Mouse (Mus musculus): Measurements from ENCODE around the gene Fam78b. TPM values are rescaled to one million over a fixed set of nuclear protein-coding genes. Genes with fewer than 3 reads are reported as not detected.

The Fam78b gene
- total RNA-seq (2022), result 10 to 100 TPM; 23.7 to 31.1 (median 27.9) TPM

DNA sequence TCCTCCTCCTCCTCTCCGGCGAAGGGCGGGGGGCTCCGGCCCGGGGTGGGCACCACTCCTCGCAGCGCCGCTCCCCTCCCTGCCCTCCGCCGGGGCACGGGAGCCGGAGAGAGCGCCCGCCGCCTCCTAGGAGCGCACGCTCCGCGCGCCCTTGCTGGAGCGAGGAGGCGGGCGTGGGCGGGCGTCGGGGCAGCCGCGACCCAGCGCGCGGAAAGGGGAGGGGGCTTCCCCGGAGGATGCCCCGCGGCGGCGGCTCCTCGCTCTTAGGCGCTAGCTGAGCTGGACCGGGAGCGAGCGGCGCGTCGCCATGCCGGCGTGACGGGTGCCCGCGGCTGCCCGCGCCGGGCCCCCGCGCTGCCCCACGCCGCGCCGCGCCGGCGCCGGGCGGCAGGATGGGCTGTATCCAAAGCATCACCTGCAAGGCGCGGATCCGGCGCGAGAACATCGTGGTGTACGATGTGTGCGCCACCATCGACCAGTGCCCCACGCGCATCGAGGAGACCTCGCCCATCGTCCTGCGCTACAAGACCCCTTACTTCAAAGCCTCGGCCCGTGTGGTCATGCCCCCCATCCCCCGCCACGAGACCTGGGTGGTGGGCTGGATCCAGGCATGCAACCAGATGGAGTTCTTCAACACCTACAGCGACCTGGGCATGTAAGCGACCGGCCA, at the start of gene Fam78b:
TSS of gene Fam78b (plus strand) at position 244 of the 670 bp plus-strand sequence.
- DNase-seq (ENCODE audit: low spot score in 2 of 2), result peak; percentile 35 to 36

DNA sequence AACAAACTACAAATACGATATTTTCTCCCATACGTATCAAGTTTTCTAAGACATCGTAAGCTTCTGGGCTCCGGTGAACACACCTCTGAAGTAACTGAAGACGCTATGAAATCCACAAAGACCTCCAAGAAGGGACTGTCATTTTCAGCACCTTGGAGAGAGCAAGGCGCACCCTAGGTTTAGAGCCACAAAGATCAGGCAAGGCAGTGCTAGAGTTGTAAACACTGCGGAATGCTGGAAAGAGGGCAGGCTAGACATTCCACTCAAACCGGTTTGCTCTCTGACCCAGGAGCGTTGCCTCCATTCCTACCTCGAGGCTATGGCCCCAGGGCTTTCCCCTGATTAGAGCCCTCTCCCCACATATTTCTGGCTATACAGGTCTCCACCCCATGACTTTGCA, 36.7 kb upstream of the Fam78b start:
- no peak for DNase-seq (ENCODE audit: low spot score in 2 of 2)

DNA sequence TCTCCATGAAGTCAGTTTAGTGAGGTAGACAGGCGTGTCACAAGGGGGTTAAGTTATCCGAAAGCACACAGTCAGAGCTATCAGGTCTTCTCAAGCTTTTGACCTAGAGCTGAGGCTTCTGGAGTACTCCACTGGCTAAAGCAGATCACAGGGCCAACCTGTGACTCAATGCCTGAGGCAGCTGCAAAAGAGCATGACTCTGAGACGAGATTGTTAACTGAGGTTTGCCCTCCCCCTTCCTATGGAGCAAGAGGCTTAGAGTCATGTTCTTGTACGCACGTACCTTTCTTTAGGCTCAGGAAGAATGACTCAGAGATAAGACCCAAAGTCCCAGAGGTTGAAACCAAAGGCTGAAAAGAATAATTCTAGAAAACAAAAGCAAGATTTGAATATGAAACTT, 32.9 kb upstream of the Fam78b start:
- DNase-seq (ENCODE audit: low spot score in 2 of 2), result no peak

DNA sequence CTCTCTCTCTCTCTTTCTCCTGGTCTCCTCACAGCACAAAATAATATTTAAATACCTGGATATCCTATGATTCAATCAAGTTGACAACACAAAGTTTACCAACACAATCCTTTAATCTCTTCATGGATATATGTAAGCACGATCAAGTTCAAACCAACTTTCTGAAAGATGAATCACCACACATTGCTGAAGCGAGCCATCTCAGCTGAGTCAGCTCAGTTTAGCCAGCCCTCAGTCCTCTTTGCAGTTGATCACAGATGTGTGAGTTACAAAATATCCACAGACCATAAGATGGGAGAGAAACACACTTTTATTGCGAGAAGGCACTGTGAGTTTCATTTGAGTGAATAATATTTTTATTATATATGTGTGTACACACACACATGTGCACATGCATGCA, 27.5 kb upstream of the Fam78b start:
- DNase-seq (ENCODE audit: low spot score in 2 of 2), result no peak

DNA sequence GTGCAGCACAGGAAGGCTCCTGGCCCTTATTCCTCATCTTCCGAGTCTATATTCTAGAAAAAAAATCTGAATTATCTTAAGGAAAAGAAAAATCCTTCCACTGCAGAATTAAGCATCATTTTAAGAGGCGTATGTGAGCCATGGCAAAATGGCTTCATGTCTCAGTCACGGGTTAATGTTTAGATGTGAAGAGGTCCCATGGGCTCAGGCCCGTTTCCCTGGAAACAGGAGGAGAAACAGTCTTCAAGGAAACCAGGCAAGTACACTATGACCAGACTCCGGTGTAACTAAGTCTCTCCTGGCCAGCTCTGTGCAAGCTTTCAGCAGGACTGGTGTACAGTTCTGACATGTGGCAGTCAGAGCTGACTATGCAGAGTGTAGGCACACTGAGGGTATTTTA, 22.6 kb upstream of the Fam78b start:
- no peak for DNase-seq (ENCODE audit: low spot score in 2 of 2)

DNA sequence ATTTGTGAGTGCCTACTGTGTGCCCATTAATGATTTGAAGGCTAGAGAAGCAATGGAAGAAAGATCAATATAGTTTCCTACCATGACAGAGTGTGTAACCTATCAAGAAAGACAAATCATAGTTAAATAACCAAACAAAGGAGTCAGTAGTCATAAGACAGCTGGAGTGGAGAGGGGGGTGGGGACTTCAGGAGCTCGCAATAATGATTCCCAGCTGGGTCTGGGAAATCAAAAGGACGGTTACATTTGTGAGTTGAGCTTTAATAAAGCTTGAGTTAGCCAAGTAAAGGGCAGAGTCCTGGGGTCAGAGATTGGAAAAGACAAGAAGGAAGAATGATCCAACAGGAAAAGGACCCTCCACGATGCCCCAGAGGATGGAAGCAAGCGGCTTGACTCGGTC, 7.0 kb upstream of the Fam78b start:
- no peak for DNase-seq (ENCODE audit: low spot score in 2 of 2)

DNA sequence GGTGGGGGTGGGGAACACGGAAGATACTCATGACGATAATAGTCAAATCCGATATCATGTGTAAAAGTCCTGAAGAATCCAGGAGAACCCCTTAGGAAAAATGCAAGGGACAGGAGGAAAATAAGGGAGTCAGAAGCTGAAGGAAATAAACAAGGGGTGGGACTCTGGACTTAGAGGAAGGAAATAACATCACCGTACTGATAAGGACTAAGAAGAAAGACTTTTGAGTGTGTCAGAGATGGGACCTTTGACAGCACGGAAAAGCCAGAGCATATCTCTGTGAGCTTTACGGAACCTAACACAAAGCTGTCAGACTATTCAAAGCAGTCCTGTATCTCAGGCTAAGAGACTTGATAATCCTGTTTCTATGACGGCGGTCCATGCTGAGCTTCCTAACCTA, 5.0 kb upstream of the Fam78b start:
- no peak for DNase-seq (ENCODE audit: low spot score in 2 of 2)

DNA sequence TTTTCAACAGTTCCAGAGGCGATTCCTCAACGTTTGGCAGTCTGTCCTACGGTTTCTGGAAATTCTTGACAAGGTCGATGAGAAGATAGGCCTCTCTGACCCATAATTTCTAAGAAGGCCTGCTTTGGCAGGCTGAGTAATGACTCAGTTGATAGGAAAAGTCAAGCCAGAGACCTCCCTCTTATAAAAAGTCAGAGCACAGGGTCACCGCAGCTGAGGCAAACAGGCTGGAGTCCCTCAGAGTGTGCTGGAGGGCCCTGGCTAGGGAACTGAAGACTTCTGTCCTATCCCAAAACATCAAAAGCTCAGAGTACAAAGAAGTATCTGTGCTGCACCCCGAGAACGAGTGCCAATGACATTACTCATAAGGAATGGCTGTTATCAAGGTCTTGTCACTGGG, 4.4 kb upstream of the Fam78b start:
- no peak for DNase-seq (ENCODE audit: low spot score in 2 of 2)

DNA sequence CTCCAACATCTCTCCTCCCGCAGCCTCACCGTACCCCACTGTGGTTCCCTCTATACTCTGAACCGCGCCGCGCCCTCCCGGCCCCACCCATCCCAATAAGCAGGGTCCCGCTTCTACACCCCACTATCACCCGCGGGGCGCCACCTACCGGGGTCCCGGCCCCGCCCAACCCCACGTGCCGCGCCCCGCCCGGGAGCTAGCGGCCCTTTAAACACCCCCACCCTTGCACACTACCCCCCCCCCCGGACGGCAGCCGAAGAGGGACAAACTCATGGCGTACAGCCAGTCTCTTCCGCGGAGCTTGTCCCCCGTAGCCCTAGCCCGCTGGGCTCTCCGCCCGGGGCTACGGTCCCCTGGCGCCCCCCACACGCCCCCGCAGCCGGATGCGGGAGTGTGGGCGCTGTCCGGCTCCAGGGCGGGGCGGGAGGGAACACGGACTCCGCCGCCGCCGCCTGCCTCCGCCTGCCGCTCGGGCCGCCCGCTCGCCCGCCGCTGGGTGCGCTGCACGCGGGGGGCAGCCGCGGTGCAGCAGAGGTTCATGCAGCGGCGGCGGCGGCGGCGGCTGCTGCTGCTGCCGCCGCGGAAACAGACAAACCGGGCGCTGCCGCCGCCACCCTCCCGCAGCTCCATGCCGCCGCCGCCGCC, 566 bp upstream of the Fam78b start:
- DNase-seq (ENCODE audit: low spot score in 2 of 2), result peak; percentile 58 to 70

DNA sequence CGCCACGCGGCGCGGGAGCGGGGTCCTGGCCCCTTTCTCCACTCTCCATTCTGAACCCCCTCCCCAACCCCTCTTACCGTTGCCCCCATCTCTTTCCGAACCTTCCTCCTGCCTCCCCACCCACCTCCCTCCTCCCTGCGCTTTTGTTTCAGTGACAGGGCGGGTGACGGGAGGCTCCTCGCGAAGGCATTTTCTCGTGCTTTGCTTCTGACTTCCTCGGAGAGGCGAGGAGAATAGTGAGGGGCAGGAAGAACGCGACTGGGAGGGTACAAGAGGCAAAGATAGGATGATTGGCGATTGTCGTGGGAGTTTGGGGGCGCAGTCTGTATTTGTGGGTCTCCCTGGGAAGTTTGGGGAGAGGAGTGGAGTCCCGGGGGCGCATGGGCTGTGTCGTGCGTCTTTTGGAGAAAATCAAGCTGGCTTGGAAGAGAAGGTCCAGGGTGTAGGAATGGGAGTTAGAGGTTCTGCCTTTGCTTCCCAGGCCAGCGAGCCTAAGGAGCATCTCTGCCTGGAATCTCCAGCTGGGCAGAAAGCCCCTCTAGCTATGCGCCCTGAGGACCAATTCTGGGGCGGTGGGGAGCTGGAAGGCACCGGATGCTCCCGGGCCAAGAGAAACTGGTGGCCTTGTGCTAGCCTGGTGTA, 748 bp downstream of the Fam78b start:
- peak; percentile 13 to 23 for DNase-seq (ENCODE audit: low spot score in 2 of 2)

DNA sequence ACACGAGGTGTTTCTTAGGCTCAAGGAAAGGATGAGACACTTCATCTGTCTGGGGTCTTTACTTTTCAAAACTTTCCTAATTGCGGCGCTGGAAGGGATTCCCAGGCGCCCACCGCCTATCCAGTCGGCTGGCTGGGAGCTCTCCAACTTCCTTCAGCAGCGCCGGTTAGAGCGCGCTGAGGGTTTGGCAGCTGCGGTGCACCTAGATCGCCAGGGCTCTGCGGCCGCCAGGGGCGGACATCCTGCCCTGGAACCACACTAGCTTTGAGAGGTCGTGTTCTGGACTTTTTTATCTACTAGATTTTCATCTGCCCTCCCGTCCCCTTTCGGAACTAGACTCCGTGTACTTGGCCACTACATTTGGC, 1.3 kb downstream of the Fam78b start:
- DNase-seq (ENCODE audit: low spot score in 2 of 2), result peak in 1 of 2 experiments; percentile 20

DNA sequence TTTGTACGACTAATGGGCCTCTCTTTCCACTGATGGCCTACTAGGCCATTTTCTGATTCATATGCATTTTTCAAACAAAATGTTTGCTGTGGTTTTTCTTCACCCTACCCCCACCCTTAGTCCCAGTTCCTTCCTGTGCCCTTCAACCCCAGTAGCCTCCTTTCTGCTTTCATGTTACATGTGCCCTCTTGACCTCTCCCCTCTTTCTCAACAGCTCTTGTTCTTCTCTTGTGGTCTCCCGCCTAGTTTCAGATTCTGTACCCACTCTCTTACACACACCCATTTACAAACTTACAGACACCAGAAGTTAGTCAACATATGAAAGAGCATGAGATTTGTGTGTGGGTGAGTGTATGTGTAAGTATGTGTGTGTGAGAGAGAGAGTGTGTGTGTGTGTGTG, 3.4 kb downstream of the Fam78b start:
- no peak for DNase-seq (ENCODE audit: low spot score in 2 of 2)

DNA sequence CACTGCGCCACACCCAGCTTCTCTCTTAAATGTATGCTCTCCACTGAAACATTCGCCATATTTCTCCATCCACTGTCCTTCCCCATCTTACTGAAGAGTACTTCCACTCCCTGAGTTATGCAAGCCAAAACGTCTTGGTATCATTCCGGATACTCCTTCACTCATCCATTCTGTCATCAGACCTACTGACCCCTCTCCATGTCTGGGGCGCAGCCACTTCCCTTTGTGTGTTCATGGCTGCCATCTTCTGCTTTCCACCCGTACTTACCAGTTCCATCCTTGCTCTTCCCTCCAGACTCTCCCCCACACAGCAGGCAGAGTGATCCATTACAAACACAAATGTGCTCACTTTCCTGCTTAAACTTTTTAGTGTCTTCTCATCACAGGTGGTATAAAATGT, 6.1 kb downstream of the Fam78b start:
- no peak for DNase-seq (ENCODE audit: low spot score in 2 of 2)

DNA sequence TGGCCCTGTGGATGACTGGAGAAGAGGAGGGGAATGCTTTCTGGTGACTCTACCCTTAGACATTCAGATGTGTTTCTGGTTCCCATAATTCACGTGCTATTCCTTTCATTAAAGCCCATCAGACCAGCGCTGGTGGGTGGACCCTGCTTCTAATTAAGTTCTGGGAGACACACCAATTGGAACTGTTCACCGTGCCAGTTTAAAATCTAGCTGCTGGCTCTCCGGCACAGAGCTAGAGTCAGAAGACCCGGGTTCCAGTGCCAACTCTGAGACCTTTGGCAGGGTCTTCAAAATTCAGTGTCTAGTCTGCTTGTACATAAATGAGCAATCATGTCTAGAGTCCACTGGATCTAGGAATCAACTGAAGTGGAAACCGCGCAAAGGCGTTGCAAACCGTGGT, 9.0 kb downstream of the Fam78b start:
- DNase-seq (ENCODE audit: low spot score in 2 of 2), result no peak

DNA sequence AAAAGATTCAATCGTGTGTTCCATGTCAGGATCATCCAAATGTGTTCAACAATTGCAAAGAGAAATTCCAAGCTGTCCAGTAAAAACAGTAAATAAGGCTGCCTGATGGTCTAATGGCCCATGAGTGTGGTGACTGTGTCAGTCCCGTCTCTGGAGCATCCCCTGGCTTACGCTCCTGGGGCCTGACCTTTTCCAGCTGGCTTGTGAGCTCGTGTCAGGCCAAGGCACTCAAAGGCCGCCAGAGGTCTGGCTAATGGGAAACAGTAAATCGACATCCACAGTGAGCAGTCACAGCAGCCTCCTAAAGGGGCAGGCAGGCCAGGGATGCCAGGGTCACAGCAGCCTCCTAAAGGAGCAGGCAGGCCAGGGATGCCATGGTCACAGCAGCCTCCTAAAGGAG, 10.1 kb downstream of the Fam78b start:
- no peak for DNase-seq (ENCODE audit: low spot score in 2 of 2)

DNA sequence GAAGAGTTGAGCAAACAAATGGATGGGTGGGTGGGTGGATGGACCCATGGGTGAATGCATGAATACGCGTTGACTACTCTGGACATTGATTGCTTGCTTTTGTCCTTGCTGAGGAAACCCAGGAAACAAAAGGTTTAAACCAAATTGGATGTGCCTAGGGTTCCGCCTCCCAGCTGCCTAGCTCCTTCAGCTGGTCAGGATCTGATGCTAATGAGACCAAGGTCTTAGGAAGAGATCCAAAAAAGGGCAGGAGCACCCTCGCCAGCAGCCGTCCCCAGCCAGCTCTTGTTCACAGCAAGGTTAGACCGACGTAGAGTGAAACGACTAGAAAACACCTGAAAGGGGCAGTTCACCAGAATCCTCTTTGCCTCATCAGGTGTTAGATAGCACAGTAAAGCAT, 11.4 kb downstream of the Fam78b start:
- DNase-seq (ENCODE audit: low spot score in 2 of 2), result no peak

DNA sequence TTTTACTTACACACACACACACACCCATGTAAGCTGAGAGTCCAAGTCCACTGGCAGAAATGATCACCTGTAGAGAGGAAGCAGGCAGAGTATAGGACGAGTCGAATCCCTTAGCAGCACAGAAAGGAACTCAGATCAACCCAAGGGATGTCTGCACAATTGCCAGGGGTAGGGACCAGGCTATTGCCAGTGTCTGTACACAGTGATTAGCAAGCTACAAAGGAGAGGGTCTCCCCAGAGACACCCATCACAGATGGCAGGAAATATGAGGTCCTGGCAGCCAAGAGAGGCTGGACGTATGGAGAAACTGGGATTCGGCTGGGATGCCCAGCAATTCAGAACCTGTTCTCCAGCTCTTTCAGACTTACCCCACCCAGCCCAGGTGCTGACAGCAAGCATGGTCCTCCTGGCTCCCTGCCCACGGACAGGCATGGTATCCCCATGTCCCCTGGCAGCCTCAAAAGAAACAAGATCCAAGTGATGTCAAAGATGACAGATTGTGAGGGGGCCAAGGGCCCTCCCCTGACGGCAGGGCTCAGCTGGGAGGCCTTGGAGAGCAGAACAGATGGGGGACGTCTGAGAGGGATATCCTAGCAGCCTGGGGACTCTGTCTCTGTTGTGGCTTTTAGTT, 12.1 kb downstream of the Fam78b start:
- no peak for DNase-seq (ENCODE audit: low spot score in 2 of 2)

DNA sequence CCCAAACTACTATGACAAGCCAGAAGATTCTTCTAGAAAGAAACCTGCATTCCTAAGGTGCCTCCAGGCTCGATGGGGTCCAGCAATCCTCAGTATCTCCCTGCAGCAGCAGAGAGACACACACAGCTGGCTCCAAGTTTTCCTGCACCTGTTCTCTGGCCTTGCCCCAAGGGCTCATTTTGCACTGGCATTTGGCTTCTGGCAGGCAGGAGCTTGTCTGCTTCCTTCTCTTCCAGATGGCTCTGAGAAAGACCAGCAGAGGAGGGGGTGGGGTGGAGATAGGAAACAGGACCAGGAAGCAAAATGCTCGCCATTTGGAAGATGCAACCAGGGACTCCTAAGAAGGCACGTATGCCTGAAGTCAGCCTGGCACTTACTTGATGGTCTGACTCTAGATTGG, 15.1 kb downstream of the Fam78b start:
- DNase-seq (ENCODE audit: low spot score in 2 of 2), result no peak

DNA sequence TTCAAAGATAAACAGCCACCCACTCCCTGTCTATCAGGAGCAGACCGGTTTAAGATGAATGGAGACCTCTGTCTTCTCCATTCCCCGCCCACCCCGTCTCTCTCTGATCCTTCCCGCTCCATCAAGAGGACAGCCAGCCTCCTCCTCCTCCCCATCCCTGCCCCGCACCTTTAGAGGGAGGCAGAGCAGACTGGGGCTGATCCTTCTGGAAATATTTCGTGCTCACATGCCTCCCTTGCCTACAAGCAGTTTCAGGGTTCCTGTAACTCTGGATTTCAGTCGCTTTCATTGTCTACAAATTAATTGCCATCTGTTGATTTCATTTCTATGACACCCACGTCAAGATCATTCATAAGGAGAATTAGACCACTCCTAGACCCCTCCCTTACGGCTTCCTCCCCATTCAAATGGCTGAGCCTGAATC, 20.8 kb downstream of the Fam78b start:
- no peak for DNase-seq (ENCODE audit: low spot score in 2 of 2)

DNA sequence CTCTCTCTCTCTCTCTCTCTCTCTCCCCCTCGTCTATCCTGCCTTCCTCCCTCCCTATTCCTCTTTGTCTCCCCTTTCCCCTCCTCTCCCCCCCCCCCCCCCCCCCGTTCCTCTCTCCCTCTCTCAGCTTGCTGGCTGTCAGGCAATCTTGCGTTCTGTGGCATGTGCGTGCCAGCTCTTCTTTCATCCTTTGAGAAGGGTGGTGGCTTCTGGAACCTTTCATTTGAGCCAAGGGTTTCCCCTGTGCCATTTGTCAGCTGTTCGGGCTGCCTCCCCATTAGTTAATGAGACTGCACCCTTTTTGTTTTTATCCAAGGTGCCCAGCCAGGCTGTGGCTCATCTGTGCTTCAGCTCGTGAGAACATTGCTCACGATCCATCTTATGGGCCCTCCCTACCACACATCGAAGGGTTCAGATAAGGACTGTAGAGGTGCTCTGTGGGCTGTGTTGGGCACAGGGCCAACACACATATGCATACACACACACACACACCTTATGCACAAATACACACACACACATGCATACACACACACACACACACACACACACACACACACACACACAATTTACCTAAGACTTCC, 21.4 kb downstream of the Fam78b start:
- DNase-seq (ENCODE audit: low spot score in 2 of 2), result no peak

DNA sequence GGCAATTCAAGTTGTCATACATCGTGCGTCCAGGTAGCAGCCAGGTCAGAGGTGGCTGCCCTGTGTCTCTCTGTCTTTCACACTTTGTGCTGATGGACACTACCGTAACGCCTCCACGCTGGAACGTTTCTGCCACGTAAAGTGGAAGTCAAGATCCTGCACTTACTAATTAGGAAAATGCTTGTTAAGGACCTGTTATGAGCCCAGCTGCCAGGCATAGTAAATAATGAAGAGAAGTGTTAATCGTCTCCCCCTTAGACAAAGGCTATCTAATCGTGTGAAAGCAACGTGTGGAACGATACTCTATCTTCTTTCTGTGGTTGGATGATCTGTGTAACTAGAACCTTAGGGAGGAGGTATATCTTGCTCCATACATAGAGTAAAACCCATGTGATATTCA, 22.6 kb downstream of the Fam78b start:
- no peak for DNase-seq (ENCODE audit: low spot score in 2 of 2)

DNA sequence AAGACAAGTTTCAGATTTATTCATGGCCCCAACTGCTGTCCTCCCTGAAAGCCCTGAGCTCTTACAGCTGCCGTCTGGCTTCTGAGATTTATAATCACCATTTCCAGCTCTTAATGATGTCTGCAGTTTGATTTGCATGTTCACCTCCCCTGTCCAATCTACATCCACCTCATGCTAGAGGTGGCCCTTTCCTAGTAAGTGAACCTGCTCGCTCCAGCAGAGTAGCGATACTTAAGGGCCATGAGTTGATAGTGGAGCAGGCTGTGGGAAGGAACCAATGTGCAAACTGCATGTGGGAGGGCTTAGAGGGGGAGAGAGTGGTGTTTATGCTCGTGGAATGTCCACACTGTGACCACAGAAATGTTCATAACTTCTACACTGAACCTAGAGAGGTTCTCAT, 23.7 kb downstream of the Fam78b start:
- no peak for DNase-seq (ENCODE audit: low spot score in 2 of 2)
